Mouse (Mus musculus): ENCODE results near the gene Rln3. TPM values are rescaled to one million over a fixed set of nuclear protein-coding genes. Genes with fewer than 3 reads are reported as not detected.
A peak's percentile ranks its signal among the peaks of the same experiment; 100 is the strongest.

Rln3 gene
- polyA plus RNA-seq, 1 experiment: not detected

- H3K27me3 ChIP-seq (ENCODE audit: control insufficient read depth, insufficient read depth, insufficient read length): no peaks in the 10 kb centered on the region
- TF ChIP-seq REST (IDR thresholded peaks at IDR 0.05; ENCODE audit: insufficient read depth, insufficient read length) (no peak), POLR2A (IDR thresholded peaks at IDR 0.05; ENCODE audit: insufficient read length, low read depth) (no peak), CEBPB (IDR thresholded peaks at IDR 0.05; ENCODE audit: insufficient read depth, poor library complexity, severe bottlenecking) (no peak), MAX (IDR thresholded peaks at IDR 0.05; ENCODE audit: low read depth) (no peak), SRF (IDR thresholded peaks at IDR 0.05; ENCODE audit: control insufficient read depth, insufficient read length, low read depth) (no peak)
- peak overlapping the region; percentile 30 for H3K4me3 ChIP-seq
- no peaks in the 10 kb centered on the region for H3K79me2 ChIP-seq (ENCODE audit: control insufficient read depth, insufficient read depth)
- peak overlapping the region; percentile 92 for H3K4me2 ChIP-seq (ENCODE audit: low read depth)
- peak overlapping the region; percentile 19 for H3ac ChIP-seq (ENCODE audit: control insufficient read depth, insufficient read length)
- H3K36me3 ChIP-seq (ENCODE audit: control insufficient read depth, insufficient read depth): no peaks in the 10 kb centered on the region
These were observed 41.1 kb downstream of the Rln3 start for GRCm38 (mm10) chr8:84003612-84004246.

- TF ChIP-seq MYOG (IDR thresholded peaks at IDR 0.05; ENCODE audit: control insufficient read depth in 1 of 3, insufficient read depth in 1 of 3, insufficient read length in 2 of 3, low read depth in 2 of 3) (no peak), TCF12 (IDR thresholded peaks at IDR 0.05; ENCODE audit: insufficient read depth, poor library complexity, severe bottlenecking) (no peak), CEBPB (IDR thresholded peaks at IDR 0.05; ENCODE audit: insufficient read depth, poor library complexity, severe bottlenecking) (no peak), SRF (IDR thresholded peaks at IDR 0.05; ENCODE audit: control insufficient read depth, insufficient read length, low read depth) (no peak), E2F4 (IDR thresholded peaks at IDR 0.05; ENCODE audit: insufficient read depth) (no peak), REST (IDR thresholded peaks at IDR 0.05; ENCODE audit: insufficient read depth, insufficient read length) (no peak), POLR2A (IDR thresholded peaks at IDR 0.05; ENCODE audit: insufficient read length, low read depth) (no peak), TCF3 (IDR thresholded peaks at IDR 0.05; ENCODE audit: insufficient read length, low read depth) (no peak), MAX (IDR thresholded peaks at IDR 0.05; ENCODE audit: low read depth) (no peak), POLR2AphosphoS2 (IDR thresholded peaks at IDR 0.05; ENCODE audit: insufficient read length, low read depth) (no peak), USF1 (IDR thresholded peaks at IDR 0.05; ENCODE audit: low read depth) (no peak), MYOD1 (IDR thresholded peaks at IDR 0.05; ENCODE audit: control insufficient read depth in 1 of 3, insufficient read length in 2 of 3, low read depth in 2 of 3) (no peak)
- Histone ChIP-seq H3K4me2 (ENCODE audit: low read depth) (peak overlapping the region; percentile 92), H3K36me3 (ENCODE audit: control insufficient read depth, insufficient read depth) (no peaks in the 10 kb centered on the region), H3K79me2 (ENCODE audit: control insufficient read depth, insufficient read depth) (no peaks in the 10 kb centered on the region), H3K4me3 (peak overlapping the region; percentile 30), H3ac (ENCODE audit: control insufficient read depth, insufficient read length) (no peak overlapping the region), H3K27me3 (ENCODE audit: control insufficient read depth, insufficient read depth, insufficient read length) (no peaks in the 10 kb centered on the region)
These were observed 41.7 kb downstream of the Rln3 start for GRCm38 (mm10) chr8:84002957-84003611.

- Histone ChIP-seq H3K27me3 (ENCODE audit: control insufficient read depth, insufficient read depth, insufficient read length) (no peaks in the 10 kb centered on the region), H3K4me3 (no peak within 1 kb of the TSS), H3K36me3 (ENCODE audit: control insufficient read depth, insufficient read depth) (no peaks in the 10 kb centered on the region), H3ac (ENCODE audit: control insufficient read depth, insufficient read length) (no peak within 1 kb of the TSS), H3K79me2 (ENCODE audit: control insufficient read depth, insufficient read depth) (no peaks in the 10 kb centered on the region), H3K4me2 (ENCODE audit: low read depth) (no peak within 1 kb of the TSS)
- no peak for TF ChIP-seq TCF12 (IDR thresholded peaks at IDR 0.05; ENCODE audit: insufficient read depth, poor library complexity, severe bottlenecking)
- TF ChIP-seq CEBPB (IDR thresholded peaks at IDR 0.05; ENCODE audit: insufficient read depth, poor library complexity, severe bottlenecking): no peak
- TF ChIP-seq POLR2AphosphoS2 (IDR thresholded peaks at IDR 0.05; ENCODE audit: insufficient read length, low read depth): peak; percentile 51
- no peak for TF ChIP-seq POLR2A (IDR thresholded peaks at IDR 0.05; ENCODE audit: insufficient read length, low read depth)
- TF ChIP-seq E2F4 (IDR thresholded peaks at IDR 0.05; ENCODE audit: insufficient read depth): no peak
These were observed 43.4 kb downstream of the Rln3 start, which contains the start of gene 1700067K01Rik for GRCm38 (mm10) chr8:84001281-84002000. TSS of gene 1700067K01Rik (plus strand) at chr8:84001502.

- Histone ChIP-seq H3K4me3 (no peak overlapping the region), H3K27me3 (ENCODE audit: control insufficient read depth, insufficient read depth, insufficient read length) (no peaks in the 10 kb centered on the region), H3K79me2 (ENCODE audit: control insufficient read depth, insufficient read depth) (no peaks in the 10 kb centered on the region), H3ac (ENCODE audit: control insufficient read depth, insufficient read length) (no peak overlapping the region), H3K4me2 (ENCODE audit: low read depth) (no peak overlapping the region), H3K36me3 (ENCODE audit: control insufficient read depth, insufficient read depth) (no peaks in the 10 kb centered on the region)
- TF ChIP-seq CEBPB (IDR thresholded peaks at IDR 0.05; ENCODE audit: insufficient read depth, poor library complexity, severe bottlenecking) (no peak), TCF12 (IDR thresholded peaks at IDR 0.05; ENCODE audit: insufficient read depth, poor library complexity, severe bottlenecking) (no peak), MYOD1 (IDR thresholded peaks at IDR 0.05; ENCODE audit: control insufficient read depth in 1 of 3, insufficient read length in 2 of 3, low read depth in 2 of 3) (no peak), TCF3 (IDR thresholded peaks at IDR 0.05; ENCODE audit: insufficient read length, low read depth) (no peak), POLR2A (IDR thresholded peaks at IDR 0.05; ENCODE audit: insufficient read length, low read depth) (no peak), POLR2AphosphoS2 (IDR thresholded peaks at IDR 0.05; ENCODE audit: insufficient read length, low read depth) (peak; percentile 2)
These were observed 45.0 kb downstream of the Rln3 start for GRCm38 (mm10) chr8:83999825-84000224.

Data from myocyte (in vitro differentiated cells).